Mouse (Mus musculus) cerebellum, adult 11 months (tissue): ENCODE data around the gene Thoc7.

Experiments
- DNase-seq: peaks from one replicate; pipeline ENCODE4 v3.0.0; 2022

Gene Thoc7

DNA sequence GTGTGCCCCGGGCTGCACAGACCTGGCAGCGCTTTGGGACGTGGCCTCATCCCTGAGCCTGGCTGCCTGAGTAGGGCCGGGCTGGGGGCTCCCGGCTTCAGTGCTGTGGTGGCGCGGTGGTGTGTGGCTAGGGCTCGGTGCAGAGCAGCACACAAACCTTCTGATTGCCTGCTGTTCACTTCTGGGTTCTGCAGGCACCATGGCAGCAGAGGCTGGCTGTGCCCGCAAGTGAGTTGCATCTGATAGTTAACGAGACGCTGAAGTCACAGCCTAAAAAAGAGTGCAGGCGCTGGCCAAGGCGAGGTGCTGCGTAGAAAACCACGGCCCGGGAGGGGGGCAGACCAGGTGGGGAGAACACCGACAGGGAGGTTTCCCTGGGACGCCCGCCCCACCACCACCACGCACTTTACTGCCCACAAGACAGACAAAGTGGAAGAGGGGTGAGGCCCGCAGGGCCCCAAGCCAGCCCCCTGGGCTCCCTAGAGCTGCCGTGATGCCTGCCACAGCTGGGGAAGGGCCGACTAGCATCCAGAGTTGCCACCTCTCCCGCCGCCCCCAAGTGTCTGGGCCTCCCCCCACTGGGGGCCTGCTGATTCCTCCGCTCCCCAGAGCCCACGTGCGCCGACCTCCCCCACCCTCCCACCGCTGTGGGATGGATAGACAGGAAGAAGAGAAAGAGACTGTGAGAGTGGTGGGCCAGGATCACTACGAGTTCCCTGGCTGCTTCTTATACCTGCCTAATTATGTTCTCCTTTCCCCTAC lies 28.2 kb downstream of the Thoc7 start:
- DNase-seq, result no peak

DNA sequence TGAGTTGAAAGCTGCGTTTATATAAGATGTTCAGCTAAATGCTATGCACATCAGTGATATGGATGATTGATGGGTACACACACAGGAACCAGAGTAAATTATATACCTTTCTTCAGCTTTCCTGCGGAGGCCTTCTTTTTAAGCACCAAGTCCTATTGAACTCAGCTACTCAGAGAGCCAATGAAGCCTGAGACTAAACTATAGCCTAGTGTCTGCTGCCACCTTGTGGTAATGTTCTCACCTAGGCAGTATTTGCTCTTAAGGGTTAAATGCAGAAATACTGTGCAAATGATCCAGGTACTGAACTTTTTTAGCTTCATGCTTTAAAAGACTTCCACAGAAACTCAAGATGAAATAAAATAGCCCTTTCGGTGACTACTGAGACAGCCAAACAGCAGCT lies 44.0 kb downstream of the Thoc7 start:
- peak; percentile 31 for DNase-seq

DNA sequence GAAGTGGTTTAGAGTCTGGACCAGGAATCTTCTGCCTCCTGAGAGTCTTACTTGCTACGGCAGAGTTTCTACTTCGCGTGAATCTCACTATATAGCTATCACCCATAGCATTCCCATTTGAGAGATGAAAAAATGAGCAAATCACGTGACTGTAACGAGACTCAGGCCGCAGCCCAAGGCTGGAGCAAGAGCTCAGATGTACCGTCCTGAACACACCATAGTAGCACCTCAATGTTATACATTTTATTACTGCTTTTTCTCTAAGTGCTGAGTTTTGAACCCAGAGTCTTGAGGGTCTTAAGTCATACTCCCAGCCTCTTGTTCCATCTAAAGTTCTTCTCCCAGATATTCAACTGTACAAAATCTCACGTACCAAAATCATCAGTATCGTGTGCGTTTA lies 44.4 kb downstream of the Thoc7 start:
- DNase-seq, result no peak

DNA sequence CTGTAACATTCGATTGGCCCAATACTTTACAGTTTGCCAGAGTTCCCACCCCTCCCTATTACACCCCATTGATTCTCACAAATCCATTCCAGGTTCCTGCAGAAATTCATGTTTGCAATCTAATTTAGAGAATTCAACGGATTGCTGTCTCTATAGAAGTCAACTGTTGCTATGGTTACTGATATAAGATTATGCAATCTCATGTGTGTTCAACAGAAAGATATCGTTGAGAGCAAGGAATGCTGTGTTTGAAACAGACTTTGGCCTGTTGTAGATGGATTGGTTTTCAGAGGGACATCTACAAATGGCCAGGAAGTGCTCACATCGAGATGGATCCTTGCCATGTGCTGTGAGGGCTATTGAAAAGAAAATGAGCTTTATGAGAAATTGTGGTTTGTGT lies 46.4 kb downstream of the Thoc7 start:
- DNase-seq, result no peak

DNA sequence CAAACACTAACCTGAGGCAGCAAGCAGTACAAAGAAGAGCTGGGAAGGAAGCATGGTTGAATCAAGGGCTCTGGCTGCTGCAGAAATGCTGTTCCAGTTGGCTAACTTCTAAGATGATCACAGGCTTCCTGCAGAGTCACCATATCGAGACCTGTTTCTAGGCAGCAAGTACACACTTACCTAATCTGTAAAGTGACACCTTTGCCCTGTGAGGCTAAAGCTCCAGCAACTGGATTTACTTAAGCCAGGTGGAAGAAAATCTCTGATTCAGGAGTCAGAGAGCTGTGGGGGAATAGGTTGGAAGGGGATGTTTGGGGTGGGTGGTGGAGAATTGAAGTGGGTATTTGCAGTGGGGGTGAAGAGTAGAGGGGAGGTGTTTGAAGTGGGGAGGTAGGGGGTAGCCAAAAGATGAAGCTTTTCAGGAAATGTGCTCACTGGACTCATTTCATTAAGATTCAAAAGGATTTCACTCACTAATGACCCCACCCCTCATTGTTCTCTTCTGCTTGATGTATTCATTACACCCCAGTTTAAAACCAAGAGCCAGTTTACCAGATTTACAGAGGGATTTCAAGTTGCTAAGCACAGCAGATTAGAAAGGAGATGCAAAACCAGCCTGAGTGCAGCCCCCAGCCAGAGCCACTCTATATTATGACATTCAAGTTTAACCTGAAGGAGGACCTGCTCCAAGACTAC lies 47.1 kb downstream of the Thoc7 start, which contains the start of gene Gm281:
TSS of gene Gm281 (minus strand) at position 92 of the 696 bp plus-strand sequence.
- no peak for DNase-seq

DNA sequence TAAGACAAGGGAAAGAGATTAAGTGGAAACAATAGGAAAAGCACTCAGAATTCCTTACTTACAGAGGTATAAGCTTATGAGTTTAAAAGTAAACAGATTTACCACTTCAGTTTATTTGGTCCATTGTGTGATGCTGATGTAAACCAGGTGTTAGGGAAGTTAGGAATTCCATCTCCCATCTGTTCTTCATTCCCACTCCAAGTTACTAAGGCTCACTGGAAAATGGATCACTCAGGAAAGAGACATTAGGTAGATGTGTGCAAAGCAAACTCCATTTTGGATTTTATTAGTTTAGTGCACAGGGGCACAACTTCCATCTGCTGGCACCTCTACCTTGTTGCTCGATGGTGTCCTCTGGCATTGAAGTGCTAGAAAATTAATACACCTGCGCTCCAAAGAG lies 51.5 kb downstream of the Thoc7 start:
- DNase-seq, result no peak

DNA sequence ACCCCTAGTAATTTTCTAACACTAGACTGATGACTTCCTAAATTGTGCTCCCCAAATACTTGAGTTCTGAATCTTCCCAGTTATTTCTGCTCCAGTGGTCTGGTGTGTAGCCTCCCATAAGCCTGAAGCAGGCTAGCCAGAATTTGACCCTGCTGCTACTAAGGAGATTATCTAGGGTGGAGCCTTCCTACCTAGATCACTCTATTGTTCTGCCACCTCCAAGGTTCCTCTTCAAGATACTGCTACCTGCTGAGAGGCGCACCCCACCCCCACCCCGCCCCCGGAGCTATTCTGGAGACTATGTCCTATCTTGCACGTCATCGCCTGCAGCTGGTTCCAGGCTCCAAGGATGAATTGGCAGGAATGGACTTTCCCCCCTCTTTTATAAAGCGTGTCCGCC lies 54.5 kb downstream of the Thoc7 start:
- DNase-seq, result no peak

DNA sequence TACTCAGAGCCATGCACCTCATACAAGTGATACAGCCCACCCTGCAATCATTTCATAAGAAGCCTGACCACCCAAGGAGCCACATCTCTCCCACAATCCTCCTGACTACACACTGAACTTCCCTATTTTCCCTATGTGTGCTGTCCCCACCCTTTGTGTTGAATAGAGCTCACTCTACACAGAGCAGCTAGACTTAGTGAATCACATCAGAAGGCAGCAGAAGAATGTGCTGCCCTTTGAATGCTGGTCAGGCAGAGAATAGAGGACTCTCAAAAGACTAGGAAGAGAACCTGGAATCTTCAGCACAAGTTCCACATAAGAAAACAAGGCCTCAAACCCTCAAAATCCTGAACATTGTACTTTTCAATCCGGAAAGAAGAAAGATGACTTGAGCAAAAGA lies 55.2 kb downstream of the Thoc7 start:
- no peak for DNase-seq

DNA sequence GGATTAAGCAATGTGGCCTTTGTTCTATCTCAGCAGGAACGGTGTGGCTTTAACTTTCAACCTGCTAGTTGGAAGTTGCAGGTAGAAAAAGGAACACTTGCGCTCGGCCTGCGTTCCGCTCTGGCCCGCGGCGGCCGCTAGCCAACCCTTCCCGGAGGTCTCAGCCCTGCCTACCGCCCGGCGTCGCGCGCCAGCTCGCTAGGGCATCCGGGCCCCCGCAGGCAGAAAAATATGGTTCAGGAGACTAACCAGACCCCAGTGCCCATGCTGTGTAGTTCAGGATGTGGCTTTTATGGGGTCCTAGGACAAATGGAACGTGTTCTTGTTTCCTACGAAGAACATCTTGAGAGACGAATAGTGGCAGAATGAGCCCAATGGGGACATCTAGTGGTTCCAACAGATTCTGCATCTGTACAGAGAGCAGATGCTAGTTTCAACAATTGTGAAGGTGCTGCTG lies 60.0 kb downstream of the Thoc7 start:
- peak; percentile 30 for DNase-seq
